Mouse (Mus musculus): ENCODE results near the gene Gm10961. TPM values are rescaled to one million over a fixed set of nuclear protein-coding genes. Genes with fewer than 3 reads are reported as not detected.

Gm10961 gene
- polyA plus RNA-seq, 1 experiment from 2014 or later = not detected

DNA sequence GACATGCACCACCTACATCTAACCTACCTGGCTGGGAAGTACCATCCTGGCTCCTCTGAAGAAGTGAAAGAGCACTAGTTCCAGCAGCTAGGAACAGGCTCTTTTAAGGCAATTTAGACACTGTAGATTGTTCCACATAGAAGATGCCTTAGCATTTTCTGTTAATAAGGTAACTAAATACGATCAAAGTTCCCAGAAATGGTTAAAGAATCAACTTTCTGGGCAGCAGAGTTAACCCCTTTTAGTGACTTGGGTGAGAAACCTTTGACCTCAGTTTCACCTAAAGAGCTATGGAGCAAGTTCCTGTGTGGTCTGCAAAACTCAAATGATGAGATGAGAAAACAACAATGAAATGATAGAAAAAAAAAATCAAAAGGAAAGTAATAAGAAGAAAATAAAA lies 33.5 kb downstream of the Gm10961 start:
- Histone ChIP-seq H3K4me1 (ENCODE audit: control insufficient read depth, insufficient read depth, low read length) (no peaks in the 10 kb centered on the region), H3K27me3 (ENCODE audit: control insufficient read depth, insufficient read depth, low read length) (no peaks in the 10 kb centered on the region), H3K27ac (ENCODE audit: low read depth, low read length) (no peak overlapping the region), H3K36me3 (ENCODE audit: control insufficient read depth, insufficient read depth, low read length) (peaks cover 96% of the 10 kb centered on the region), H3K9ac (ENCODE audit: low read depth, low read length) (no peak overlapping the region), H3K9me3 (ENCODE audit: control insufficient read depth, low read length) (no peaks in the 10 kb centered on the region), H3K4me2 (replicated peaks; ENCODE audit: low read depth, low read length) (no peak overlapping the region), H3K4me3 (ENCODE audit: low read length) (no peak overlapping the region)
- 96% methylated on average over 1 of the region's 1 CpGs for WGBS
- ATAC-seq (ENCODE audit: low FRiP score, low TSS enrichment) = no peak

DNA sequence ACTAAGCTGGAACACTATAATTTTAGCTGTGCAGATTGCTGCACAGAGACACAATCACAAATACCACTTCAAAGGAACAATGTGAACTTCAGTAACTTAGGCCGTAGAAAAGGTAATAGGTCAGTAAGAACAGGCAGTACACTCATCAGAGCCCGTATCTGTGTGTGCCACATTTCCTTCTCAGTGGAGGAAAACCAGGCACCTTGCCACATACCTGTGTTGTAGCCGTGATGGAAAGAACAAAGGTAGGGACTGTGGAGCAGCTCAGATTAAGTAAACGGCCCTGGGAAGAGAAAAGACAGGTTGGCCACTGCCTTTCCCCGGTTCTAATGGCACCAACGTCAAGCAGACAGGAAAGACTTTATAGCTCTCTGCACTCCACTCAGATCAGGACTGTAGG lies 36.3 kb downstream of the Gm10961 start:
- H3K4me1 ChIP-seq (ENCODE audit: control insufficient read depth, insufficient read depth, low read length) = no peaks in the 10 kb centered on the region
- no peak for ATAC-seq (ENCODE audit: low FRiP score, low TSS enrichment)
- H3K9me3 ChIP-seq (ENCODE audit: control insufficient read depth, low read length) = no peaks in the 10 kb centered on the region
- no peaks in the 10 kb centered on the region for H3K27me3 ChIP-seq (ENCODE audit: control insufficient read depth, insufficient read depth, low read length)
- H3K9ac ChIP-seq (ENCODE audit: low read depth, low read length) = no peak overlapping the region
- 77% methylated on average over 6 of the region's 6 CpGs for WGBS
- no peak overlapping the region for H3K4me3 ChIP-seq (ENCODE audit: low read length)
- no peak overlapping the region for H3K27ac ChIP-seq (ENCODE audit: low read depth, low read length)
- peaks cover 94% of the 10 kb centered on the region for H3K36me3 ChIP-seq (ENCODE audit: control insufficient read depth, insufficient read depth, low read length)
- no peak overlapping the region for H3K4me2 ChIP-seq (replicated peaks; ENCODE audit: low read depth, low read length)

DNA sequence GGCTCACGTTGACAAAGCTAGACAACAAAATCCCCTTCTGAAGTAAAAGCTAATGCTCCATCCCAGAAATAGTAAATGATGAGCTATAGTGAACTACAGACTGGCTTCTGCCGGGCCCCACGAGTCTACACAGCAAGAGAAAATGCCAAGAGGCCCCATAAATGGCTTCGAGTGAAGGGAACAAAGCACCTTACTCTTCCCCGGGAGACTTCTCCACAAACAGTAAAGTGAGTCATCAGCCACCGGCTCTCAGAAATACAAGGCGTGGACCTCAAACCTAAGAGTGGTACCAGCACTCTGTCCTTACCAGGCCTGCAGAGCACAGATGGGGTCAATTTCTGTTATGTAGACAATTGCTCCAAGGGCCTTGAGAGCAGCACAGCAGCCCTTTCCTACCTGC lies 37.7 kb downstream of the Gm10961 start:
- H3K4me1 ChIP-seq (ENCODE audit: control insufficient read depth, insufficient read depth, low read length) = no peaks in the 10 kb centered on the region
- peaks cover 93% of the 10 kb centered on the region for H3K36me3 ChIP-seq (ENCODE audit: control insufficient read depth, insufficient read depth, low read length)
- H3K4me2 ChIP-seq (replicated peaks; ENCODE audit: low read depth, low read length) = no peak overlapping the region
- H3K27ac ChIP-seq (ENCODE audit: low read depth, low read length) = no peak overlapping the region
- no peaks in the 10 kb centered on the region for H3K9me3 ChIP-seq (ENCODE audit: control insufficient read depth, low read length)
- H3K27me3 ChIP-seq (ENCODE audit: control insufficient read depth, insufficient read depth, low read length) = no peaks in the 10 kb centered on the region
- 94% methylated on average over 7 of the region's 7 CpGs for WGBS
- no peak for ATAC-seq (ENCODE audit: low FRiP score, low TSS enrichment)
- no peak overlapping the region for H3K9ac ChIP-seq (ENCODE audit: low read depth, low read length)
- H3K4me3 ChIP-seq (ENCODE audit: low read length) = no peak overlapping the region

DNA sequence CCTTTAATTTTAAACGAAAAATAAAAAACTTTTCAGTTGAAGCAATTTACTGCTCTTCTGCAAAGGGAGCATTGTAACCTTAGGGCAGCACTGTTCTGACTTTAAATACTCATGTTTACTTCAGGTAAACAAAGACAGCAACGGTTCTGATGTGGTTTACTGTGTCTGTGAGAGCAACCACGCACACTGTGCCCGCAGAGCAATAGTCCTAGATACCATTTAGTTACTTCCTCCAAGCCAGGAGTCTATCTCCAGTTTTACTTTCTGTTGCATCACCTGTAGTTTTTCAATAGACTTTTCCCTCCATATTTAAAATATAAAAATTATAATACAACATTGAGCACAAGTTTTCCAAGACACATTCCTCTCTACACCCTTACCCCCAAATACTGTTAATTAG lies 39.4 kb downstream of the Gm10961 start:
- Histone ChIP-seq H3K4me1 (ENCODE audit: control insufficient read depth, insufficient read depth, low read length) (no peaks in the 10 kb centered on the region), H3K36me3 (ENCODE audit: control insufficient read depth, insufficient read depth, low read length) (peaks cover 94% of the 10 kb centered on the region), H3K27me3 (ENCODE audit: control insufficient read depth, insufficient read depth, low read length) (no peaks in the 10 kb centered on the region), H3K4me2 (replicated peaks; ENCODE audit: low read depth, low read length) (no peak overlapping the region), H3K9me3 (ENCODE audit: control insufficient read depth, low read length) (no peaks in the 10 kb centered on the region), H3K27ac (ENCODE audit: low read depth, low read length) (no peak overlapping the region), H3K4me3 (ENCODE audit: low read length) (no peak overlapping the region), H3K9ac (ENCODE audit: low read depth, low read length) (no peak overlapping the region)
- WGBS = 93% methylated on average over 4 of the region's 4 CpGs
- no peak for ATAC-seq (ENCODE audit: low FRiP score, low TSS enrichment)

DNA sequence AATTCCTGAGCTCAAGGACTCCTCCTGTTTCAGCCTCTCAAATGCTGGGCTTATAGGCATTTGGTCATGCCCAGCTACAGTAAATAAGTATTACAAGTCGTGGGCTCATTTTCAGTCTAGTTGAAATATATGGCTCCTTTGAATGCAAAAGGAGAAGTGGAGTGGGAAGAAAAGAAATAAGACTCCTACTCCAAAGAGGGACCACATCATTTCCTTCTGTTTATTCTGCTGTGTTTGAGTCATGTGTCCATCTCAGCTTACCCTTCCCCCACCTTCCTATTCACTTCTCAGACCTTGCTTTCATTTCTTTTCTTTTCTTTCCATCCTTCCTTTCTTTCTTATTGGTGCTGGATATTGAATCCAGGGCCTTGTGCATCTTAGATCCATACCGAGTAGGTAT lies 40.4 kb downstream of the Gm10961 start:
- Histone ChIP-seq H3K27me3 (ENCODE audit: control insufficient read depth, insufficient read depth, low read length) (no peaks in the 10 kb centered on the region), H3K4me2 (replicated peaks; ENCODE audit: low read depth, low read length) (no peak overlapping the region), H3K9me3 (ENCODE audit: control insufficient read depth, low read length) (no peaks in the 10 kb centered on the region), H3K4me1 (ENCODE audit: control insufficient read depth, insufficient read depth, low read length) (no peaks in the 10 kb centered on the region), H3K27ac (ENCODE audit: low read depth, low read length) (no peak overlapping the region), H3K36me3 (ENCODE audit: control insufficient read depth, insufficient read depth, low read length) (peaks cover 91% of the 10 kb centered on the region), H3K9ac (ENCODE audit: low read depth, low read length) (no peak overlapping the region), H3K4me3 (ENCODE audit: low read length) (no peak overlapping the region)
- ATAC-seq (ENCODE audit: low FRiP score, low TSS enrichment) = no peak
- 88% methylated on average over 2 of the region's 2 CpGs for WGBS

DNA sequence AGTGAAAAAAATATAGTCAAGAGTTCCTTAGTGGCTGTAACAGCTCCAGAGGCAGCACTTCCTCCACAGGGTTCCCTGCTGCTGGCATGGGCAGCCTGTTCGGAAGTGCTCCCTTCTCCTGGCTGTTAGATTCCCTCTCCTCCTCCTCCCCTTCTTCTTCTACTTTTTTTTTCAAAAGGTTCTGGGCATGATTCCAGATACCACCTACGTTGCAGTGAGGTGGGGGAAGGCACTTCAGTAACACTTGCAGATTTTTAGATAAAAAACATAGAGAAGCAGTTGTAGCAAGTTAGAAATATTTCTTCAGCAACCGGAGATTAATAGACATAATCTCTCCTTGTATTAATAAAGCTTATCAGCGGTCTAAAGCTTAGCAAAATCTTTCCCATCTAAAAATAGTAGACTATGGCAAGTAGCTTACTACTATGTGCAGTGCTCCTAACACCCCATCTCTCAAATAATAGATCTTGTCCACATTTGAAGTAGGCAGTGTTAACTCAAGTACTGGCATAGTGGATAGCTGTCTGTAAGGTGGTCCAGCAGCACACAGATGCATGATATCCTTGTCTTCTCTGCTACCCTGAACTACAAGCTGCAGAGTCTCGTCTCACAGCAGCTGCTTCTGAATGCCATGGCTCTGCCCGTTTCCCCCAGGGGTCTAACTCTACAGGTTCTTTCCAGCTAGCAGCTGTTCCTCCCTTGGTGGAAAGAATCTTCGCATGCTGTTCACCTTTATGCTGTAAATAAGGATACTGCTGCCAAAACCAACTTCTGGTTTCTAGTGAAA lies 49.9 kb downstream of the Gm10961 start:
- Histone ChIP-seq H3K4me1 (ENCODE audit: control insufficient read depth, insufficient read depth, low read length) (peaks cover 7% of the 10 kb centered on the region; the same call in 1 of the 2 replicates), H3K36me3 (ENCODE audit: control insufficient read depth, insufficient read depth, low read length) (peaks cover 4% of the 10 kb centered on the region), H3K27me3 (ENCODE audit: control insufficient read depth, insufficient read depth, low read length) (no peaks in the 10 kb centered on the region), H3K4me2 (replicated peaks; ENCODE audit: low read depth, low read length) (no peak overlapping the region), H3K9me3 (ENCODE audit: control insufficient read depth, low read length) (no peaks in the 10 kb centered on the region), H3K9ac (ENCODE audit: low read depth, low read length) (no peak overlapping the region), H3K4me3 (ENCODE audit: low read length) (no peak overlapping the region), H3K27ac (ENCODE audit: low read depth, low read length) (peak overlapping the region; percentile 3; the same call in 1 of the 2 replicates)
- WGBS = 43% methylated on average over 7 of the region's 7 CpGs
- ATAC-seq (ENCODE audit: low FRiP score, low TSS enrichment) = no peak; the same call in 1 of the 2 replicates

Other genes starting within 250 kb of the Gm10961 start
- gene Kcnc4, start 171.8 kb upstream of the Gm10961 start, polyA plus RNA-seq (2014; fragmentation: Nextera tagmentation; extraction: Ambion mirVana) = 0.16 TPM in 1 of 2 replicates, not detected in the other
- gene Slc6a17, start 113.3 kb upstream of the Gm10961 start, polyA plus RNA-seq (2014; fragmentation: Nextera tagmentation; extraction: Ambion mirVana) = 1.7 and 2.9 TPM in 2 replicates
- gene Ubl4b, start 76.2 kb upstream of the Gm10961 start, polyA plus RNA-seq (2014; fragmentation: Nextera tagmentation; extraction: Ambion mirVana) = not detected in 2 replicates
- 0.26 TPM in 1 of 2 replicates, not detected in the other for gene Alx3, start 36.3 kb upstream of the Gm10961 start, polyA plus RNA-seq (2014; fragmentation: Nextera tagmentation; extraction: Ambion mirVana)
- gene Strip1, start 372 bp downstream of the Gm10961 start, polyA plus RNA-seq (2014; fragmentation: Nextera tagmentation; extraction: Ambion mirVana) = 33.3 and 55.0 TPM in 2 replicates
- 73.8 and 119 TPM in 2 replicates for gene Ahcyl1, start 65.2 kb downstream of the Gm10961 start, polyA plus RNA-seq (2014; fragmentation: Nextera tagmentation; extraction: Ambion mirVana)
- gene Csf1, start 129.1 kb downstream of the Gm10961 start, polyA plus RNA-seq (2014; fragmentation: Nextera tagmentation; extraction: Ambion mirVana) = 3.9 and 8.5 TPM in 2 replicates
- not detected in 2 replicates for gene Eps8l3, start 245.9 kb downstream of the Gm10961 start, polyA plus RNA-seq (2014; fragmentation: Nextera tagmentation; extraction: Ambion mirVana)

Measured in kidney, embryonic 14.5 days (tissue).